Mouse (Mus musculus): ENCODE data around the gene Hnrnpd.

The Hnrnpd gene

DNA sequence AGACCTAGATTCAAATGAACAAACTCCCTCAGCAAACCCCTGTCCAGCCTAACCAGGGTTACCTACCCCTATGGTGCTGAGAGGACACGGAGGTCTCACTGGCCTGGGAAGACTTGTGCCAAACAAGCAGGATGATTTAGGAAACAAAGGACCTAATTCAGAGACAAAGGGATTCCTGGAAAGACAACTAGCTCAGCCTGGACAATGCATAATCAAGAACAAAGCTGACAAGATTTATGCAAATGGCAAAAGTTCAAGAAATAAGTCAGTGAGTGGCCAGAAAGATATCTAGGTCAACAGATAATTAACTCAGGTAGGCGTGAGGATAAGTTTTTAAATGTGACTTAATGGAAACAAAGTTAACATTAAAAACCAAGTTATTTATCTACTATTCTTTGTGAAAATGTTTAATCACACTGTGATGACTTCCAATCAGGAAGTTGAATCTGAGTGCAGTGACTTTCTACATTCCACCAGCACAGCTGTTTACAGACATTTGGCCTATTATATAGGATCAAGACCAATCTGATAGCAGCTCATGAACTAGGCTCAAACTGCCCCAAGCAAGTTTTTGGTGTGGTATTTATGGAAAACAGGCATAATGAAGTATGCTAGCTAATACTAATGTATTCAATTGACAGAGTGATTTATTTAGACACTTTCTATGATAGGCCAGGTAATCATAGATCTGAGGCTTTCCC, 19.4 kb downstream of the Hnrnpd start:
- DNase-seq: peak in 1 of 2 experiments; percentile 38

DNA sequence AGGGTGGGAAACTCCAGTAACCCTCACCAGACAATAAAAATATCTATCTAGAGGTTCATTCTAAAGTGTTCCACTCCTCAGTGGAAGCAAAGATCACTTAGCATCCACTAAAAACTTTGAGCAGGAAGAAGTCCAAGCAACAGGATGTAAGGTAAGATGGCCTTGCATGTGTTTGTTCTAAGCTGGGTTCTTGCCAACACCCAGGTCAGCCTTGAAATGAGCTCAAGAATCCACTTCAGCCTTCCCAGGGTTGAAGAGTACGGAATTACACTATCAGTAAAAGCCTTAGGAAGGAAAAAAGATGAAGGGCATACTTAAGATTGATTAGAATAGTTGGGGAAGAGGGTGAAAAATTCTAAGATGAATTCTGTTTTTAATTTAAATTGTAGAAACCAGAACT, 20.1 kb downstream of the Hnrnpd start:
- DNase-seq: no peak

DNA sequence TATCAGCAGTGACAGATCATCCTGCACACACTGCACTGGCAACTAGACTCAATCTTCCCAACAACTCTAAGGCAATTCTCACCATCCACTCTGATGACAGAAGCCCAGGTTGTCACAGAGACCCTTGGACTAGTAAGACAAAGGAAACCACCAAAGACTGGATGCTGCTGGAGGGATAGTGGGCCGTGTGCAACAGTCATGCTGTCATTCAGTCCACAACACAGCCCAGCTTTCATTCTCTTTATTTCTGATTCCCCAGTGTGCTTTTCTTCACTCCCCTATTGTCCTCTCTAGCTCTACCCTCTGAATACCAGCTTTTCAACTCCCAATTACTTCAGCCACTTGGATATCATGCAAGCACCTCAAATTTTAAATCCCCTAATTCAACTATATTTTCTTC, 24.9 kb downstream of the Hnrnpd start:
- no peak for DNase-seq

DNA sequence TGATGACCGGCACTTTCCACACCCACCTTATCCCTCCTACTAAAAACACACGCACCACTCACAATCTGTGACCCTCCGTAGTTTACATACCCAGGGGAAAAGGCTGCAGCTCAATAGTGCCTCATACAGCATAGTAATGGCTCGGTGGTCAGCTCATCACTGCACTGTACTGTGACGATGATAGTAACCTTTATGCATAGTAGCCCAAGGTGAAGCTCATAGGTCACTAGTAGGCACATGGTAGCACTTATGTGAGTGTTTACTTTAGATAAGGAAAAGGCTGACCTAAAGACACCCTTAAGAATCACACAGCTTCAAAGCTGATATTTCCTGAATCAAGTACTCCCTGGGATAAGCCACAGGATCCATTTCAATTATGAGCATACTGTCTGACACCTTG, 26.2 kb downstream of the Hnrnpd start:
- DNase-seq: no peak

DNA sequence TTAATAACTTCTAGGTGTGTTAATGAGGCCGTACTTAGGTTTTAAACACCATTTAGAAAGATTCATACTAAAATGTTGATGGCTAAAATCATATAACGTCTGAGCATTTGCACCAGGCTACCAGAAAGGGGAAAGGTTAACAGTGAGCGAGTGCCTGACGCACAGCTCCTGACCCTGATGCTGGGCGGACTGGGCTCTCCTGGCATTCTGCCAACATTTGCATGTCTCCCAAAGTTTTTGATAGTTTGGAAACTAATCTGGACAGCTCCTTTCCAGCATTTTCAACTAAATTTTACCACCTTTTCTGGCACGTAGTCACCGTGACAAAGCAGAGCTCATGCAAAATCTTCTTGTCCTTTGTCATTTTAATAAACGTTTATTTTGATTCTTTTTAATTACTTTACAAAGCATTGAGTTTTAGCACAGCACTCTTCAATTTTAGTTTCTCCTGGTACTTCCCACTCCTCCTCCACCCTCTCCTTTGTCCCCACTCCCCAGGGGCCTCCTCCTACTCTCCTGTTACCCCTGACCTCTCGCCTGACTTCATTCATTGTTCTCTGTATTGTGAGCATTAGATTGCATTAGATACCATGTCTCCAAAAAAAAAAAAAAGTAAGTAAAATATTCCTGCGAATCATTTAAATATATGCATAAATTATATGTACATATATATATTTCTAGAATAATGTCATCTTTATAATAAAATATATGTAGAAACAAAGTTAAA, 36.8 kb downstream of the Hnrnpd start:
- no peak for DNase-seq

DNA sequence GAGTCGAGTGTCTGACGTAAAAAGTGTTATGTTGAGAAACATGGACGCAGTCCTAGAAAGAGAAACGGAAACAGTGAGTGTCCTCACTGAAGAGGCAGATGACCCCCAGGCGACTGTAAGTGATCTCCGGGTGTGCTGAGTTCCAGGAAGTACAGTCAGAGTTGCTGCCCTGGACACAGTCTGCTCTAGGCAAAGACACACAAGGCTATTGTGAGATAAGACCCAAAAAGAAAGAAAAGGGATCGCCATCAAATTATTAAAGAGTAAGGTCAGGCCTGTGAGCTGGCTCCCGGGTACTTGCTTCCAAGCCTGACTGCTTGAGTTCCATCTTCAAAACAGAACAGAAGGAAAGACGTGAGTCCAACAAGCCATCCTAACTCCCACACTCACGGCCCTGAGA, 37.5 kb downstream of the Hnrnpd start:
- no peak for DNase-seq

DNA sequence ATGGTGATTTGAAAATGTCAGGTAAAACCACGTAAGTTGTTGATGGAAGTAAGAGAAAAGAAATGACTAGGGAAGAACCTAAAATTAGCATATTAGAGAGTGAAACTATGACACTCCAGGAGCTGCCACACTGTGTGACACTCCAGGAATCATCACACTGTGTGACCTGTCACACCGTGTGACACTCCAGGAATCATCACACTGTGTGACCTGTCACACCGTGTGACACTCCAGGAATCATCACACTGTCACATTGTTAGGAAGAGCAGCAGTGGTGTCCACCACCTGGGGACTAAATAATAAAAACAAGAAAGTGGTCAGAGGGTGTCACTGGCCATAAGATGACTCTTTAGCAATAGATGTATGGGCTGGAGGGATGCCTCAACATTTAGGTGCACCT, 39.3 kb downstream of the Hnrnpd start:
- DNase-seq: no peak

DNA sequence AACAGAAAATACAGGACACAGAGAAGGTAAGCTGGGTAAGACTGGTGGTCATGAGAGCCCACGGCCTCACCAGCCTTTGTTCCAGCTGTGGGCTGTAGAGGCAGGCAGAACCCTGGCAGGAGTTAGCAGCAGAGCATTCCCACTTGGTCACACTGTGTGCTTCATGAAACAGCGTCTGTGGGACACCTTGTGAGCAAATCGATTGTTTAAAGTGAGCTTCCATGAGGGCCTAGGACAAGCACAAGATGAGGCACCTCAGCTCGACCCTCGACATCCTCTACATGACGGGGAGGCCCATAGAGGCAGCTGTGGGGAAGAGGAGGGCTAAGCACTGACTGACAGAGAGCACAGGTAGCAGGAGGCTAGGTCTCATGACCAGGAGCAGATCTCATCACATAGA, 46.8 kb downstream of the Hnrnpd start:
- no peak for DNase-seq

DNA sequence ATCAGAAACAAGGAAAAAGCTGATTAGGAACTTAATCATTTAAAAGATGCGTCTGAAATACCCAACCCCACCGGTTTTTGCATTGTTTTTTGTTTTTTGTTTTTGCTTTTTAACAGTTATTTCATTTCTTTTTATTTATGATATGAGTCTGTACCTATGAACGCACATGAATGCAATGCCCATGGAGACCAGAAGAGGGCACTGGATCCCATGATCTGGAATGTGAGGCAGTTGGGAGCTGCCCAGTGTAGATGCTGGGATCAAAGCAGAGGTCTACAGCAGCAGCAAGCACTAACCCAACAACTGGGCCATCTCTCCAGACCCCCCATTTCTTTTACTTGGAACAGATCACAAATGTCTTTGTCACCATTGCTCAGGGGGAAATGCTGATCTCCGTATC, 50.8 kb downstream of the Hnrnpd start:
- peak; percentile 54 to 82 for DNase-seq

DNA sequence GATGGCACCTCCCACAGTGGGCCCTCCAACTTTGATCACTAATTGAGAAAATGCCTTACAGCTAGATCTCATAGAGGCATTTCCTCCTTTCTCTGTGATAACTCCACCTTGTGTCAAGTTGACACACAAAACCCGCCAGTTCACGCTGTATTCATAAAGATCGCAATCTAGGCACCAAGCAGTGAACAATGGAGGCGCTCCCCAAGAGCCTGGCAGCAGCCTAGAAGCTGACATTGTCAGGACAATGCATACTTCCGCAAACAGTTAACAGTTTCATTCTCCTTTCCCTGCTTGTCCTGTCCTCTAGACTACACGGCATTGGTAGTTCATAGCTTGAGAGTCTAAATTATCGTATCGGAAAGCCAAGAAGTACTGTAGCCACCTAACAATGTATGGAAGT, 56.7 kb downstream of the Hnrnpd start:
- DNase-seq: no peak

DNA sequence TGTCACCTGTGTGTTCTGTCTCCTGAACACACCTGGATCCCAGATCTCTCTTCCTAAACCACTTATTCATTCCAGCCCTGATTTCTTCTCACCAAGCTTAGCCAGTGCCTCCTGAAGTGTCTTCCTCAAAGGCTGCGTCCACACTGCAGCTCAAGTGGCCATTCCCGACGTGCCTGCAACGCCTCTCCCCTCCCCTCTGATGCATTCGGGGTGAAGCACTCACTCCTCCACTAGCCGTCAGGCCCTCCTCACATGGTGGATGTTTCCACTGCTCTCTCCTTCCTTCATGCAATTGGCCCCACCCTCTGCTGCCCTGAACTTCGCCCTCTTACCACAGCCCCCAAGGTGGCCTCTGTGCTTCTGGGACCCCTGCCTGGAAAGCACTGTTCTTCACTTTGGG, 63.2 kb downstream of the Hnrnpd start:
- no peak for DNase-seq

DNA sequence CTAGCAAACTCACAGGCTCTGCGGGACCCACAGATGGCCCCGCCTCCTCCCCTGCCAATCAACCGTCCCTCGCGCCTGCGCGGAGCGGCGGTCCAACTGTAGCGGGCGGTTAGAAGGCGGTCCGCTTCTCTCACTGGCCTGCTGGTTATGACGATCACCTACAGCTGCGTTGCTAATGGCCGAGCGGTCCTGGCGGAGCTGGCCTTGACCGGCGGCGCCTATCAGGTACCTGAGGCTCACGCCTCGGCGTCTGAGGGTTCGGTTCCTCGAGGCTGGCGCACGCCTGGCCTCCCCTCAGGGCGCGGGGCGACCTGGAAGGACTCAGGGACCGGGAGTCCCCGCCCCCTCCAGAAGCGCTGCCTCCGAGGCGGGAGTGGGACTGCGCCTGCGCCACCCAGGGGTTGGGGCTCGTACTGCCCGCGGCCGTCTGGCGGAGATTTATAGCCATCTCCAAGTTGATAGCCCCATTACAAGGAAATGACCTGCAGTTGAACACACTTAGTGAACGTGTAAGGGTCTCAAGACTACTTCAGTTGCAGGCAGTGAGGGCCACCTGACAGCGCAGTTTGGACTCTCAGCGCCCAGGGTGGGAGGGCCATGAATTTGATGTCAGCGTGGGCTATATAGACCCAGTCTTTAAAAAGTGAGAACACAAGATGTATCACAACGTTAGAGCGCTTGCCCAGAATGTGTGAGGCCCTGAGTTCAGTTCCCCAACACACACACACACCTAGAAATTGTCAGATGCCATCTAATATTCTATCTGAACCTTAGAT, 72.4 kb downstream of the Hnrnpd start, which contains the start of gene Vamp9:
Vamp9 (plus strand) TSS at position 74 of the 776 bp plus-strand sequence.
- peak; percentile 96 to 98 for DNase-seq

Measured in kidney, postnatal 36 days (tissue).